Mouse (Mus musculus) kidney, adult 10 weeks (tissue): ENCODE data around the gene Gm20888. TPM values are rescaled to one million over a fixed set of nuclear protein-coding genes. Genes with fewer than 3 reads are reported as not detected.

Experiments used
- polyA plus RNA-seq: library from polyadenylated mRNA; stranded (reverse); fragments of 350-450 nt; fragmentation: Illumina TruSeq; extraction: RNeasy Lipid Tissue Mini Kit (QIAGEN cat#74804); gene quantifications from one replicate; pipeline ENCODE4 v1.2.3, GENCODE M21; 2014; ENCODE audit warnings: low read depth, low replicate concordance

The Gm20888 gene
- not detected for polyA plus RNA-seq

DNA sequence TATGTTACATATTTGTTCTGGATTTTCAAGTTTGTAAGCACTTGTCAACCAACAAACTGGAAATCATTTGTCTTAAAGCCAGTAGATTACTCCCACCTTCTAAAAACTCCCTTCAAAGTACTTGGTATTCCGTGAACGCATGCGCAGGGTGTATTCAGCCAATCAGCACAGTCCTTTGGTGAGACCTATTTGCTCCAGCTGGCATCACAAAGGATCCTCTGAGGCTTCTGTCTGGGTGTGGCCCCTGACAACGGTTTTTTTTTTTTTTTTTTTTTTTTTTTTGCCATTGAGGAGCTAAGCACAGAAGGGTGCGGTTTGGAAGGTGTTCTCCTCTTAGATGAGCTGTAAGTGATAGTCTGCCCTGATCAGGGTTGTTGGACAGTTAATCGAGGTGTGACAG, at the start of gene Gm20888:
Gene Gm20888 (plus strand): TSS at position 301 of the 400 bp plus-strand sequence.

Other genes starting within 250 kb of the Gm20888 start
- not detected for gene Gm21118, start 168.2 kb upstream of the Gm20888 start, polyA plus RNA-seq
- gene Gm29423, start 138.6 kb upstream of the Gm20888 start, polyA plus RNA-seq, result not detected
- not detected for gene Gm29644, start 138.5 kb upstream of the Gm20888 start, polyA plus RNA-seq